Mouse (Mus musculus) Patski (cell line): ENCODE data around the gene Zdhhc3. TPM values are rescaled to one million over a fixed set of nuclear protein-coding genes. Genes with fewer than 3 reads are reported as not detected.

Source experiments
- ATAC-seq: fragments of 100-300 bp; one replicate; pipeline ENCODE4 v1.8.0; 2021
- CTCF ChIA-PET: fragments of 350-600 bp; sonication (Branson Sonifier 250); formaldehyde crosslinking; loops from one replicate; lab custom pipeline; 2022; ENCODE audit warnings: inconsistent platforms; lab: Charles Lee
- POLR2A ChIA-PET: fragments of 350-600 bp; sonication (Branson Sonifier 250); formaldehyde crosslinking; loops from one replicate; lab custom pipeline; 2022; ENCODE audit warnings: antibody characterized with exemption, inconsistent platforms; lab: Charles Lee
- DNase-seq: peaks from one replicate; pipeline ENCODE4 v3.0.0-alpha.2; 2011; ENCODE audit warnings: low read depth, low spot score
- H3K27me3 ChIP-seq: fragments of 371-371 bp; one replicate; pipeline ENCODE4 v1.5.1; 2021
- CTCF ChIP-seq: fragments of 100-300 bp; IDR thresholded peaks from one replicate; pipeline ENCODE4 v1.5.1; 2021
- in situ Hi-C: fragments of 300-500 bp; cut with MboI; formaldehyde crosslinking; loops from 3 replicates; pipeline ENCODE4 v1.11.1; 2018; ENCODE audit warnings: low pct_unique_long_range_greater_than_20kb, mixed read lengths
- polyA plus RNA-seq: library from polyadenylated mRNA; unstranded; gene quantifications from one replicate; pipeline ENCODE4 v1.2.3, GENCODE M21; 2021

Gene Zdhhc3
- polyA plus RNA-seq, 1 experiment from 2014 or later = 48.3 TPM

DNA sequence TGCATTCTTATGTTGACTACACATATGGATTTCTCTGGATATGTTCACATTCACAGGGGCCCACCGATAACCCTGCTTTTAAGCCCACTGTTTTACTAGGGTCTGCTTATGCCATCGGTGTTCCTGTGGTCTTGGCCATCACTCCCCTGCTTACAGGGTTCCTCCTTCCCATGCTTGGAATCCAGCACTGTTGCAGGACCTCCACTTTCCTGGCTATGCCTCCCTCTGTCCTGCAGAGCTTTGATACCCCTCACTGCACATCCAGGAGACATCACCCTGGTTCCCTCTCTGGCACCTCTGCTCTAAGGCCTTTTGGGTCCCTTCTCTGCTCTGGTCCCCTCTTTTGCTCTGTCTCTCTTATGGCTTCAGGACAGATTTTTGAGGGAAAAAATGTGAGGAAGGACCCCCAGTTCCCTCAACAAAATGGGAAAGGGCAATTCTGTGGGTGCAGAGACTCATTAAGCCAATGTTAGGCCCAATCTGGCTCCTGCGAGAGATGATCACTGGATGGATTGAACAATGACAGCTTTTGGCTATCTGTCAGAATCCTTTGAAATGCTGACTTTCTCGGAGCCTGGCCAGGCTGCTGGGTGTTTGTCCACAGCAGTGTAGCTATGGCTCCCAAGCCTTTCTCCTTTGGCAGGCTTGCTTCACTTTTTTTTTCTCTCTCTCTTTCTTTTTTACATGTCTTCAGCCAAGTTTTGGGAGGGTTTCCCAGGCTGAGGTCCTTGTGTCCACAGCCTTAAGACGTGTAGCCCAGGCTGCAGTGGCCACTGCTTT, 37.4 kb upstream of the Zdhhc3 start, which contains the start of gene Clec3b:
Gene Clec3b, plus strand, starts transcription at position 706 of the 780 bp plus-strand sequence.
- ChIA-PET POLR2A (no interaction called here), CTCF (interaction anchor here (1.0 to 1.1 kb wide), 2 partner anchors 16 to 27 kb away, joined by 3 read pairs; no protein-coding TSS in a partner anchor)
- DNase-seq (no peak), ATAC-seq (no peak)
- H3K27me3 ChIP-seq = no peaks in the 10 kb centered on the region
- TF ChIP-seq CTCF = no peak
- in situ Hi-C loops = loop anchor here (5.0 to 10.0 kb wide), 2 partner anchors 214 to 377 kb away; partner anchors contain the start of genes Lars2 and Sacm1l

DNA sequence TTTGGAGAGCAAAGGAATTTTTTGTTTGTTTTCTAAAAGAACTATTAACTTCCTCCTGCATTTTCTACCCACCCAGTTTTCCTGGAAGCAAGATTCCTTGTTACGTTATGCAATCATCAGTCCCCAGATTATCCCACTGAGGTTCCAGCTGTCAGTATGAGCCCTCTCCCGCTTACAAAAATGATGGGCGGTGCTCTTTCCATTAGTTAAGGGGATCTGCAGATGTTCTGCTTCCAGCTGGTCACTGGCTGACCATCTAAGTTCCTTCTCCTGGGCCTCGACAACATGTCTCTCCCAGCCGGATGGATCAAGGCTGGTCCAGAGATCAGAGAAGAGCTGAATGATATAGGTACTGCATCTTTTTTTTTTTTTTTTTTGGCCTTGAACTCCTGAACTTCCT, 35.4 kb upstream of the Zdhhc3 start:
- in situ Hi-C loops = no loop called here
- ChIA-PET POLR2A (interaction anchor here (0.6 kb wide), 1 partner anchor 270 kb away, joined by 4 read pairs; no protein-coding TSS in a partner anchor), CTCF (no interaction called here)
- TF ChIP-seq CTCF = no peak
- ATAC-seq = no peak
- no peak for DNase-seq
- H3K27me3 ChIP-seq = no peaks in the 10 kb centered on the region

- no peak for ATAC-seq
- ChIA-PET POLR2A (no interaction called here), CTCF (interaction anchor here (0.6 kb wide), 1 partner anchor 9 kb away, joined by 3 read pairs; no protein-coding TSS in a partner anchor)
- DNase-seq = no peak
- no peaks in the 10 kb centered on the region for H3K27me3 ChIP-seq
- in situ Hi-C loops = no loop called here
- TF ChIP-seq CTCF = no peak
These were observed 27.0 kb upstream of the Zdhhc3 start for GRCm38 (mm10) chr9:123139887-123140614.

GRCm38 (mm10) chr9:123138891-123139474, 26.0 kb upstream of the Zdhhc3 start:
- in situ Hi-C loops = no loop called here
- DNase-seq (no peak), ATAC-seq (no peak)
- TF ChIP-seq CTCF = no peak
- no peaks in the 10 kb centered on the region for H3K27me3 ChIP-seq
- ChIA-PET CTCF (no interaction called here), POLR2A (interaction anchor here (0.6 kb wide), 1 partner anchor 25 kb away, joined by 3 read pairs; no protein-coding TSS in a partner anchor)

GRCm38 (mm10) chr9:123136953-123137682, 24.1 kb upstream of the Zdhhc3 start:
- CTCF ChIA-PET = no interaction called here
- ATAC-seq (peak; percentile 54), DNase-seq (no peak)
- H3K27me3 ChIP-seq = no peaks in the 10 kb centered on the region
- in situ Hi-C loops = no loop called here
- POLR2A ChIA-PET = no interaction called here
- no peak for TF ChIP-seq CTCF

DNA sequence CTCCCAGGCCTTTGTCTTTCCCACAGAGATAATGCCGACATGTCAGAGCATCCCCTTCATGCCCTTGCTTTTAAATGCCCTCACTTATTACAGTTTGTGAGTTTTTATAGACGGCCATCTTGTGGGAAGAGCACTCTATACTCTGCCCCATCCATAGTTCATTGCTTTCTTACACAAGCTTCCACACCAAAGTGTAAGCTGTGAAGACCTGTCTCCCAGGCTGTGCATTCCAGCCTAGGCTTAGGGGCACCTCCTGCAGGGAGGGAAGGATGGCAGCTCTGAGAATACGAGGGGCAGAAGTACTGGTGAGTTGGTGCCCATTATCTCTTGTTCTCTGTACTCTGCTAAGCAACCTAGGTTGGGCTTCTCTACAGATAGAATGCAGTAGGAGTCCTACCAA, 20.0 kb upstream of the Zdhhc3 start:
- ChIA-PET CTCF (interaction anchor here (3.1 kb wide), 1 partner anchor 9 kb away, joined by 15 read pairs; no protein-coding TSS in a partner anchor), POLR2A (no interaction called here)
- H3K27me3 ChIP-seq = no peaks in the 10 kb centered on the region
- TF ChIP-seq CTCF = no peak
- in situ Hi-C loops = no loop called here
- DNase-seq (no peak), ATAC-seq (no peak)

- no peak for TF ChIP-seq CTCF
- CTCF ChIA-PET = interaction anchor here (1.1 kb wide), 1 partner anchor 10 kb away, joined by 4 read pairs; no protein-coding TSS in a partner anchor
- POLR2A ChIA-PET = no interaction called here
- no peaks in the 10 kb centered on the region for H3K27me3 ChIP-seq
- ATAC-seq (no peak), DNase-seq (no peak)
- in situ Hi-C loops = loop anchor here (10.0 kb wide), 1 partner anchor 393 kb away; no protein-coding TSS in a partner anchor
These were observed 14.7 kb upstream of the Zdhhc3 start for GRCm38 (mm10) chr9:123127663-123128062.

- ChIA-PET CTCF (interaction anchor here (3.1 kb wide), 1 partner anchor 8 kb away, joined by 15 read pairs; no protein-coding TSS in a partner anchor), POLR2A (interaction anchor here (1.2 kb wide), 1 partner anchor 17 kb away, joined by 3 read pairs; no protein-coding TSS in a partner anchor)
- no peak for DNase-seq
- ATAC-seq = no peak
- in situ Hi-C loops = loop anchor here (10.0 kb wide), 1 partner anchor 390 kb away; no protein-coding TSS in a partner anchor
- H3K27me3 ChIP-seq = no peaks in the 10 kb centered on the region
- no peak for TF ChIP-seq CTCF
These were observed 11.5 kb upstream of the Zdhhc3 start for GRCm38 (mm10) chr9:123124413-123124981.
